ENCODE assay signal across 8 mouse cellular contexts in the genomic region with DNA sequence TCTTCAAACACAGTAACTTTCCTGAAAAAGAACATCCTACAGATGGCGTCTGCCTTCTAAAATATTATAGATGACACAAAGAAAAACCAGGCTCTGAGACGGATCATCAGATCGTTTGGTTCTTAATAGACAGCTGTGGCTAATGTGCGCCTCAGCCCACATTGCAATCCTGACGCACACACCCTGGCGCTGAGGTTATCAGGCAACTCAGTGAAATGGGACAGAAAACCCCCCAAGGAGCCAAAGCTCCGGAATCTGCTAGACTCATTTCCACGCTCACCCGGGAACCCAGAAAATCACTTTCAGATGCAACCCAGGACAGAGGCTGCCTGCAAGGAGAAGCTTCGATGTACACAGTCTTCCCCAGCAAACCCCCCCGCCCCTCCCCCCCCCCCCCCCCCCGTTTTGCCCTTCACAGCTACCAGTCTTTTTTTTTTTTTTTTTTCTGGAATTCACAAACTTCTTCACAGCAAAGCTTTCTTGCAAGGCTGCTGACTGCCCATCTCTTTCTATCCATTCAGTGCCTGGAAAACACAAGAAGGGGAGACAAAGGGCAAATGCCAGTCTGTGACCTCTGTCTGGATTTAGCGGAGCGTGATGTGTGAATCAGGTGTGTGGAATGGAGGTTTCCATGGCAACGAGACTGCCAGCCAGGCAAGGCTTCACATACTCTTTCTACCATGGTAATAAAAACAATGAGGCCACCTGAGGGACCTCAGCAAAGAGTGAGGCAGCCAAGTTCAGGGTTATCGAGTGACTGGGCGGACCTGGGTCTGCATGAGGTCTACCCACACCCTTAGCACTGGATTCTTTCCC.
DNase-seq lines count a peak whose midpoint lies in the region; ATAC-seq lines count a peak whose summit lies in the region.

No protein-coding gene starts in this region.

- H3K9me3 ChIP-seq in midbrain, embryonic 16.5 days (replicated peaks; ENCODE audit: control insufficient read depth, low read length, poor library complexity, severe bottlenecking), result no peaks in the 10 kb centered on the region

- peak; percentile 80 for ATAC-seq in midbrain, embryonic 16.5 days

- H3K27me3 ChIP-seq in midbrain, embryonic 16.5 days (ENCODE audit: control insufficient read depth, insufficient read depth, low read depth, low read length), result no peaks in the 10 kb centered on the region

- H3K27ac ChIP-seq in midbrain, embryonic 16.5 days (ENCODE audit: low read length), result peak overlapping the region; percentile 82

- peak; percentile 73 to 74 for DNase-seq in cerebellum, postnatal 10 days
- no peak for DNase-seq in cerebellum, adult 11 months
- DNase-seq in urinary bladder, postnatal 25 days (ENCODE audit: low spot score), result peak; percentile 21
- DNase-seq in urinary bladder, postnatal 10 days (ENCODE audit: low spot score), result no peak
- peak; percentile 82 for DNase-seq in kidney, adult 18-20 months
- no peak for DNase-seq in gastrocnemius, adult 8-10 months (ENCODE audit: low spot score in 2 of 2)
- no peak for DNase-seq in testis, postnatal 14 days (ENCODE audit: low spot score)

- peak overlapping the region; percentile 49 for H3K9ac ChIP-seq in midbrain, embryonic 16.5 days (ENCODE audit: low read depth, low read length)

- H3K4me2 ChIP-seq in midbrain, embryonic 16.5 days (ENCODE audit: low read length), result peak overlapping the region; percentile 47

- peak overlapping the region; percentile 21 for H3K4me3 ChIP-seq in midbrain, embryonic 16.5 days (ENCODE audit: low read depth, low read length)

- no peaks in the 10 kb centered on the region for H3K36me3 ChIP-seq in midbrain, embryonic 16.5 days (ENCODE audit: control insufficient read depth, insufficient read depth, low read length)

- H3K4me1 ChIP-seq in midbrain, embryonic 16.5 days (ENCODE audit: control insufficient read depth, insufficient read depth, low read length), result peaks cover 19% of the 10 kb centered on the region

- WGBS in midbrain, embryonic 16.5 days, result 9% methylated on average over 15 of the region's 17 CpGs

Comparison
In these comparisons a context has a peak if more than half of its experiments do, and no peak if none do; other contexts are left out.
1. DNase-seq: peak in cerebellum, postnatal 10 days (2 of 2), urinary bladder, postnatal 25 days (single experiment) and kidney, adult 18-20 months (single experiment); none in cerebellum, adult 11 months (single experiment), urinary bladder, postnatal 10 days (single experiment), gastrocnemius, adult 8-10 months (0 of 2) and testis, postnatal 14 days (single experiment).